Mouse (Mus musculus): Measurements from ENCODE around the gene Cdk5rap2.

Gene Cdk5rap2

GRCm38 (mm10) chr4:70353656-70354055, 56.6 kb downstream of the Cdk5rap2 start:
- CTCF ChIA-PET = no interaction called here

- CTCF ChIA-PET = no interaction called here
Observed at GRCm38 (mm10) chr4:70335444-70336144, 74.6 kb downstream of the Cdk5rap2 start.

- CTCF ChIA-PET = no interaction called here
Observed at GRCm38 (mm10) chr4:70334995-70335394, 75.2 kb downstream of the Cdk5rap2 start.

- CTCF ChIA-PET = no interaction called here
Observed at GRCm38 (mm10) chr4:70332981-70333380, 77.3 kb downstream of the Cdk5rap2 start.

GRCm38 (mm10) chr4:70332576-70332975, 77.7 kb downstream of the Cdk5rap2 start:
- CTCF ChIA-PET = no interaction called here

- CTCF ChIA-PET = no interaction called here
Observed at GRCm38 (mm10) chr4:70331181-70331580, 79.1 kb downstream of the Cdk5rap2 start.

- CTCF ChIA-PET = no interaction called here
Observed at GRCm38 (mm10) chr4:70328033-70328432, 82.2 kb downstream of the Cdk5rap2 start.

- CTCF ChIA-PET = no interaction called here
Observed at GRCm38 (mm10) chr4:70327436-70327835, 82.8 kb downstream of the Cdk5rap2 start.

- CTCF ChIA-PET = no interaction called here
Observed at GRCm38 (mm10) chr4:70321586-70321985, 88.7 kb downstream of the Cdk5rap2 start.

- CTCF ChIA-PET = no interaction called here
Observed at GRCm38 (mm10) chr4:70312170-70312569, 98.1 kb downstream of the Cdk5rap2 start.

- CTCF ChIA-PET = interaction anchor here (0.7 kb wide), 1 partner anchor 27 kb away, joined by 3 read pairs; no protein-coding TSS in a partner anchor
Observed at GRCm38 (mm10) chr4:70311530-70311929, 98.7 kb downstream of the Cdk5rap2 start.

GRCm38 (mm10) chr4:70307230-70307629, 103.0 kb downstream of the Cdk5rap2 start:
- CTCF ChIA-PET = no interaction called here

- CTCF ChIA-PET = no interaction called here
Observed at GRCm38 (mm10) chr4:70303870-70304269, 106.4 kb downstream of the Cdk5rap2 start.

- CTCF ChIA-PET = no interaction called here
Observed at GRCm38 (mm10) chr4:70301187-70301586, 109.1 kb downstream of the Cdk5rap2 start.

- CTCF ChIA-PET = no interaction called here
Observed at GRCm38 (mm10) chr4:70289361-70289760, 120.9 kb downstream of the Cdk5rap2 start.

- CTCF ChIA-PET = no interaction called here
Observed at GRCm38 (mm10) chr4:70283163-70283562, 127.1 kb downstream of the Cdk5rap2 start.

GRCm38 (mm10) chr4:70278882-70279281, 131.4 kb downstream of the Cdk5rap2 start:
- CTCF ChIA-PET = no interaction called here

GRCm38 (mm10) chr4:70278057-70278456, 132.2 kb downstream of the Cdk5rap2 start:
- CTCF ChIA-PET = no interaction called here

GRCm38 (mm10) chr4:70272943-70273342, 137.3 kb downstream of the Cdk5rap2 start:
- CTCF ChIA-PET = no interaction called here

GRCm38 (mm10) chr4:70272527-70272926, 137.7 kb downstream of the Cdk5rap2 start:
- CTCF ChIA-PET = no interaction called here

- CTCF ChIA-PET = no interaction called here
Observed at GRCm38 (mm10) chr4:70267213-70267906, 142.9 kb downstream of the Cdk5rap2 start.

- CTCF ChIA-PET = no interaction called here
Observed at GRCm38 (mm10) chr4:70265248-70265647, 145.0 kb downstream of the Cdk5rap2 start.

- CTCF ChIA-PET = no interaction called here
Observed at GRCm38 (mm10) chr4:70262850-70263249, 147.4 kb downstream of the Cdk5rap2 start.

GRCm38 (mm10) chr4:70261315-70261714, 148.9 kb downstream of the Cdk5rap2 start:
- CTCF ChIA-PET = no interaction called here
